23 mouse cellular contexts compared by ENCODE assay signal in the genomic region with DNA sequence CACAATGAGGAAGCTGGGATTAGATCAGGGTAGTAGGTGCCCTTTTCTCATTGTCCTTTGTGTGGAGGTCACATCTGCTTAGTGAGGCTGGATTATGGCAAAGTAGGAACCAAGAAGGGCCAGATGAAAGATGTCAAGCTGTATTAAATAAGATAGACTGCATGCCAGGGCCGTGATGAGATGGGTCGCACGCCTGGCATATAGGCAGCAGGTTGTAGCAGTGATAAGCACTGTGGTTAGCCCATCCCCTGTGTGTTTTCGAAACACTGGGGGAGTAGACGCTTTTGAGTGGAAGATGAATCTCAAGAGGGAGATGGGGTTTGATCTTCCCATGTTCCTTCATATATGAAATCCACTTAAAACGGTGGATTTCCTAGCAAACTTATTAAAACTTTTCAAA. TPM values are rescaled to one million over a fixed set of nuclear protein-coding genes. Genes with fewer than 3 reads are reported as not detected.
DNase-seq lines count a peak whose midpoint lies in the region; ATAC-seq and TF ChIP-seq lines count a peak whose summit lies in the region.
"Had no signal": no experiment of that assay in that cellular context is flagged by ENCODE, and none has a peak within 500 bp of the region (broad histone marks: within the 10 kb centered on the region; RNA-seq: fewer than 3 reads in every experiment).

No protein-coding gene starts in this region.

- TF ChIP-seq RAD21 in MEL (IDR thresholded peaks at IDR 0.05; ENCODE audit: low read depth, low read length), result no peak

- no peak for TF ChIP-seq POLR2A in MEL (IDR thresholded peaks at IDR 0.05; ENCODE audit: control insufficient read depth in 1 of 2, insufficient read depth in 1 of 2, low read depth in 1 of 2, low read length in 2 of 2, poor library complexity in 1 of 2)

- TF ChIP-seq EP300 in MEL (IDR thresholded peaks at IDR 0.05; ENCODE audit: low read depth in 1 of 2, low read length in 2 of 2), result peak; percentile 66 to 73
- peak; percentile 82 for TF ChIP-seq EP300 in liver, embryonic 14.5 days (IDR thresholded peaks at IDR 0.05; ENCODE audit: low read depth)

- no peak overlapping the region for H3K4me3 ChIP-seq in MEL (ENCODE audit: control insufficient read depth in 1 of 2, insufficient read depth in 1 of 2, low read depth in 2 of 2, low read length in 2 of 2)
- no peak overlapping the region for H3K4me3 ChIP-seq in liver, embryonic 14.5 days (ENCODE audit: insufficient read depth in 1 of 2, low read depth in 2 of 2, low read length in 2 of 2)
- H3K4me3 ChIP-seq: forebrain, embryonic 10.5 days; forebrain, embryonic 15.5 days; hindbrain, embryonic 12.5 days; intestine, embryonic 15.5 days; midbrain, embryonic 15.5 days had no signal

- WGBS in liver, embryonic 14.5 days (ENCODE audit: insufficient replicate concordance), result 22% methylated on average over 6 of the region's 6 CpGs

- no peaks in the 10 kb centered on the region for H3K9me3 ChIP-seq in MEL (replicated peaks; ENCODE audit: insufficient read depth, low read length)
- H3K9me3 ChIP-seq in liver, embryonic 14.5 days (ENCODE audit: control insufficient read depth, low read length), result no peaks in the 10 kb centered on the region
- H3K9me3 ChIP-seq: forebrain, embryonic 10.5 days; forebrain, embryonic 15.5 days; hindbrain, embryonic 12.5 days; intestine, embryonic 15.5 days; midbrain, embryonic 15.5 days had no signal

- H3K36me3 ChIP-seq in MEL (ENCODE audit: control insufficient read depth in 1 of 2, insufficient read depth in 2 of 2, low read length in 2 of 2), result peaks cover 0 to 7% of the 10 kb centered on the region in 2 experiments; a peak in 2 of 4 replicates
- no peaks in the 10 kb centered on the region for H3K36me3 ChIP-seq in liver, embryonic 14.5 days (replicated peaks; ENCODE audit: control insufficient read depth, insufficient read depth, low read depth)
- H3K36me3 ChIP-seq: forebrain, embryonic 10.5 days; forebrain, embryonic 15.5 days; hindbrain, embryonic 12.5 days; intestine, embryonic 15.5 days; midbrain, embryonic 15.5 days had no signal

- H3K4me2 ChIP-seq in liver, embryonic 14.5 days (ENCODE audit: low read depth), result peak overlapping the region; percentile 16
- H3K4me2 ChIP-seq: forebrain, embryonic 15.5 days; heart, embryonic 11.5 days; hindbrain, embryonic 12.5 days; intestine, embryonic 15.5 days; midbrain, embryonic 15.5 days had no signal

- peaks cover 3 to 10% of the 10 kb centered on the region in 2 experiments; a peak in 3 of 4 replicates for H3K4me1 ChIP-seq in MEL (ENCODE audit: control insufficient read depth in 1 of 2, insufficient read depth in 2 of 2, low read length in 2 of 2)
- H3K4me1 ChIP-seq in liver, embryonic 14.5 days (replicated peaks; ENCODE audit: control insufficient read depth in 2 of 2, insufficient read depth in 2 of 2, low read length in 1 of 2), result peaks cover 5 to 14% of the 10 kb centered on the region in 2 experiments
- H3K4me1 ChIP-seq: hindbrain, embryonic 12.5 days; intestine, embryonic 15.5 days; midbrain, embryonic 15.5 days had no signal

- ATAC-seq in common myeloid progenitor, adult 5-6 weeks (replicated peaks; ENCODE audit: low read depth, poor library complexity, severe bottlenecking), result peak; percentile 31
- ATAC-seq in liver, embryonic 14.5 days (ENCODE audit: insufficient read depth), result peak; percentile 11; the same call in 1 of the 2 replicates
- peak; percentile 79 for ATAC-seq in megakaryocyte-erythroid progenitor cell, adult 5-6 weeks (replicated peaks; ENCODE audit: low FRiP score, low TSS enrichment, poor library complexity, severe bottlenecking)
- ATAC-seq: forebrain, embryonic 15.5 days; hindbrain, postnatal 0 days; intestine, embryonic 15.5 days; midbrain, embryonic 15.5 days had no signal

- no peak overlapping the region for H3K27ac ChIP-seq in MEL (ENCODE audit: control insufficient read depth, low read depth, low read length)
- no peak overlapping the region for H3K27ac ChIP-seq in liver, embryonic 14.5 days
- H3K27ac ChIP-seq: forebrain, embryonic 10.5 days; forebrain, embryonic 15.5 days; hindbrain, embryonic 12.5 days; hindbrain, postnatal 0 days; intestine, embryonic 15.5 days; midbrain, embryonic 15.5 days had no signal

- TF ChIP-seq CTCF in MEL (IDR thresholded peaks at IDR 0.05 in 2 of 3, conservative IDR thresholded peaks at IDR 0.05 in 1 of 3; ENCODE audit: control insufficient read depth in 1 of 3, insufficient read depth in 1 of 3, low read depth in 2 of 3, low read length in 3 of 3, poor library complexity in 1 of 3, severe bottlenecking in 1 of 3), result no peak
- no peak for TF ChIP-seq CTCF in liver, embryonic 14.5 days (IDR thresholded peaks at IDR 0.05; ENCODE audit: low read depth)

- H3K79me2 ChIP-seq in MEL (ENCODE audit: control insufficient read depth, insufficient read depth, low read length, poor library complexity), result peaks cover 7% of the 10 kb centered on the region; the same call in 1 of the 2 replicates

- H3K9ac ChIP-seq in MEL (ENCODE audit: control insufficient read depth, low read depth, low read length, poor library complexity, severe bottlenecking), result no peak overlapping the region
- no peak overlapping the region for H3K9ac ChIP-seq in liver, embryonic 14.5 days (replicated peaks)
- H3K9ac ChIP-seq: forebrain, embryonic 15.5 days; hindbrain, embryonic 12.5 days; intestine, embryonic 15.5 days; midbrain, embryonic 15.5 days had no signal

- H3K27me3 ChIP-seq in MEL (ENCODE audit: control insufficient read depth in 1 of 2, insufficient read depth in 2 of 2, low read length in 2 of 2), result no peaks in the 10 kb centered on the region
- H3K27me3 ChIP-seq in liver, embryonic 14.5 days (ENCODE audit: control insufficient read depth, insufficient read depth, low read length), result no peaks in the 10 kb centered on the region
- H3K27me3 ChIP-seq: forebrain, embryonic 15.5 days; hindbrain, embryonic 12.5 days; intestine, embryonic 15.5 days; midbrain, embryonic 15.5 days had no signal

- DNase-seq in MEL (ENCODE audit: low read depth, low spot score), result peak; percentile 66
- peak in 1 of 3 experiments; percentile 33 for DNase-seq in liver, embryonic 14.5 days (ENCODE audit: low read depth in 3 of 3, low spot score in 3 of 3)
- no peak for DNase-seq in urinary bladder, adult 2 months (ENCODE audit: low spot score)
- no peak for DNase-seq in yolk sac, embryonic 10.5 days (ENCODE audit: low spot score)
- no peak for DNase-seq in adrenal gland, postnatal 14 days
- DNase-seq: adrenal gland, postnatal 36 days; cerebellum, adult 8-10 months; cerebellum, postnatal 25 days; gastrocnemius, postnatal 25 days; heart, adult 11 months; heart, postnatal 36 days; kidney, adult 2 months; kidney, postnatal 36 days; lung, postnatal 4 days had no signal

TF ChIP-seq in MEL, 35 proteins besides CTCF, POLR2A, EP300 and RAD21:
- TF ChIP-seq BHLHE40 (IDR thresholded peaks at IDR 0.05; ENCODE audit: borderline replicate concordance, low read depth, low read length) (no peak), ETS1 (IDR thresholded peaks at IDR 0.05; ENCODE audit: low read depth, low read length) (peak; percentile 61), HCFC1 (IDR thresholded peaks at IDR 0.05; ENCODE audit: low read depth, low read length) (no peak), SIN3A (IDR thresholded peaks at IDR 0.05; ENCODE audit: low read length) (no peak), RCOR1 (IDR thresholded peaks at IDR 0.05; ENCODE audit: low read depth, low read length) (peak; percentile 48; the same call in 1 of the 2 replicates), MEF2A (IDR thresholded peaks at IDR 0.05; ENCODE audit: extremely low read depth, insufficient replicate concordance, low read depth, low read length, poor library complexity, severe bottlenecking) (no peak), MAFK (IDR thresholded peaks at IDR 0.05; ENCODE audit: borderline replicate concordance, low read depth, low read length) (no peak), MYB (IDR thresholded peaks at IDR 0.05; ENCODE audit: low read depth, low read length) (no peak), GATA1 (IDR thresholded peaks at IDR 0.05; ENCODE audit: low read depth, low read length) (peak; percentile 44), TAL1 (IDR thresholded peaks at IDR 0.05; ENCODE audit: low read length) (peak; percentile 86), TCF12 (IDR thresholded peaks at IDR 0.05; ENCODE audit: low read depth, low read length) (peak; percentile 69), TBP (IDR thresholded peaks at IDR 0.05; ENCODE audit: low read depth, low read length) (no peak)

RNA-seq across cellular contexts. Expression of a gene that starts 3.9 kb away (rescaled TPM):
- 0.85 and 0.98 TPM in 2 replicates for total RNA-seq in MEL (2012; rRNA removed)
- polyA plus RNA-seq in MEL (2012; ENCODE audit: insufficient read depth in 1 of 2, insufficient read length in 2 of 2, low read depth in 1 of 2, low replicate concordance in 2 of 2, missing spikeins in 1 of 2), result 1 to 10 TPM in 1 of 2 experiments, not detected in 1; 3.2 TPM
- 3.0 and 3.2 TPM in 2 replicates for total RNA-seq in common myeloid progenitor, adult 5-6 weeks (2017)
- polyA plus RNA-seq in liver, embryonic 14.5 days (2012; rRNA removed), result 0.19 and 0.64 TPM in 2 replicates
- 3.5 and 4.3 TPM in 2 replicates for polyA plus RNA-seq in liver, embryonic 14.5 days (2014; fragmentation: Nextera tagmentation; extraction: Ambion mirVana)
- 1.8 and 1.9 TPM in 2 replicates for total RNA-seq in megakaryocyte-erythroid progenitor cell, adult 5-6 weeks (2014; fragmentation: Nextera tagmentation)
- 4.4 and 6.3 TPM in 2 replicates for total RNA-seq in megakaryocyte-erythroid progenitor cell, adult 5-6 weeks (2017)
- 1.6 and 2.3 TPM in 2 replicates for polyA plus RNA-seq in urinary bladder, adult 2 months (2012; rRNA removed)
- 2.9 and 3.4 TPM in 2 replicates for total RNA-seq in adrenal gland, postnatal 14 days (2021)

Comparison
In these comparisons a context has a peak if more than half of its experiments do, and no peak if none do; other contexts are left out.
1. ATAC-seq: peak in every context shown above with its lines; median percentile 79 in megakaryocyte-erythroid progenitor cell, adult 5-6 weeks; 31 in common myeloid progenitor, adult 5-6 weeks; 11 in liver, embryonic 14.5 days.